Mouse (Mus musculus): ENCODE data around the gene Olfr2. TPM values are rescaled to one million over a fixed set of nuclear protein-coding genes. Genes with fewer than 3 reads are reported as not detected.

Olfr2 gene
- polyA plus RNA-seq (2014; fragmentation: Illumina TruSeq; extraction: RNeasy Lipid Tissue Mini Kit (QIAGEN cat#74804); ENCODE audit: low read depth, low replicate concordance), result not detected

GRCm38 (mm10) chr7:107005972-107006371 lies at the start of gene Olfr2:
Gene Olfr2, minus strand, starts transcription at chr7:107006072.

GRCm38 (mm10) chr7:107030874-107031273 lies 25.0 kb upstream of the Olfr2 start, which contains the start of gene Olfr713:
Gene Olfr713, plus strand, starts transcription at chr7:107031174.

GRCm38 (mm10) chr7:106975353-106975752 lies 30.5 kb downstream of the Olfr2 start, which contains the start of gene Olfr711:
Gene Olfr711, minus strand, starts transcription at chr7:106975453.

GRCm38 (mm10) chr7:106963837-106964236 lies 42.0 kb downstream of the Olfr2 start, which contains the start of gene Olfr6:
Gene Olfr6, minus strand, starts transcription at chr7:106963937.

GRCm38 (mm10) chr7:106948212-106948611 lies 57.7 kb downstream of the Olfr2 start, which contains the start of gene Olfr710:
Gene Olfr710, minus strand, starts transcription at chr7:106948312.

Other genes with a start within 250 kb of the Olfr2 start
- gene Olfr699, start 212.9 kb downstream of the Olfr2 start, polyA plus RNA-seq (2014; fragmentation: Illumina TruSeq; extraction: RNeasy Lipid Tissue Mini Kit (QIAGEN cat#74804); ENCODE audit: low read depth, low replicate concordance), result not detected
- gene Olfr700, start 197.2 kb downstream of the Olfr2 start, polyA plus RNA-seq (2014; fragmentation: Illumina TruSeq; extraction: RNeasy Lipid Tissue Mini Kit (QIAGEN cat#74804); ENCODE audit: low read depth, low replicate concordance), result not detected
- gene Olfr701, start 191.9 kb downstream of the Olfr2 start, polyA plus RNA-seq (2014; fragmentation: Illumina TruSeq; extraction: RNeasy Lipid Tissue Mini Kit (QIAGEN cat#74804); ENCODE audit: low read depth, low replicate concordance), result not detected
- gene Olfr702, start 172.2 kb downstream of the Olfr2 start, polyA plus RNA-seq (2014; fragmentation: Illumina TruSeq; extraction: RNeasy Lipid Tissue Mini Kit (QIAGEN cat#74804); ENCODE audit: low read depth, low replicate concordance), result not detected
- not detected for gene Olfr703, start 162.7 kb downstream of the Olfr2 start, polyA plus RNA-seq (2014; fragmentation: Illumina TruSeq; extraction: RNeasy Lipid Tissue Mini Kit (QIAGEN cat#74804); ENCODE audit: low read depth, low replicate concordance)
- gene Olfr704, start 142.9 kb downstream of the Olfr2 start, polyA plus RNA-seq (2014; fragmentation: Illumina TruSeq; extraction: RNeasy Lipid Tissue Mini Kit (QIAGEN cat#74804); ENCODE audit: low read depth, low replicate concordance), result not detected
- gene Olfr705, start 129.2 kb downstream of the Olfr2 start, polyA plus RNA-seq (2014; fragmentation: Illumina TruSeq; extraction: RNeasy Lipid Tissue Mini Kit (QIAGEN cat#74804); ENCODE audit: low read depth, low replicate concordance), result not detected
- gene Olfr706, start 117.9 kb downstream of the Olfr2 start, polyA plus RNA-seq (2014; fragmentation: Illumina TruSeq; extraction: RNeasy Lipid Tissue Mini Kit (QIAGEN cat#74804); ENCODE audit: low read depth, low replicate concordance), result not detected
- gene Olfr707, start 104.8 kb downstream of the Olfr2 start, polyA plus RNA-seq (2014; fragmentation: Illumina TruSeq; extraction: RNeasy Lipid Tissue Mini Kit (QIAGEN cat#74804); ENCODE audit: low read depth, low replicate concordance), result not detected
- not detected for gene Olfr1532-ps1, start 98.1 kb downstream of the Olfr2 start, polyA plus RNA-seq (2014; fragmentation: Illumina TruSeq; extraction: RNeasy Lipid Tissue Mini Kit (QIAGEN cat#74804); ENCODE audit: low read depth, low replicate concordance)
- not detected for gene Olfr709-ps1, start 73.9 kb downstream of the Olfr2 start, polyA plus RNA-seq (2014; fragmentation: Illumina TruSeq; extraction: RNeasy Lipid Tissue Mini Kit (QIAGEN cat#74804); ENCODE audit: low read depth, low replicate concordance)
- gene Olfr710, start 57.8 kb downstream of the Olfr2 start, polyA plus RNA-seq (2014; fragmentation: Illumina TruSeq; extraction: RNeasy Lipid Tissue Mini Kit (QIAGEN cat#74804); ENCODE audit: low read depth, low replicate concordance), result not detected
- not detected for gene Olfr6, start 42.1 kb downstream of the Olfr2 start, polyA plus RNA-seq (2014; fragmentation: Illumina TruSeq; extraction: RNeasy Lipid Tissue Mini Kit (QIAGEN cat#74804); ENCODE audit: low read depth, low replicate concordance)
- gene Olfr711, start 30.6 kb downstream of the Olfr2 start, polyA plus RNA-seq (2014; fragmentation: Illumina TruSeq; extraction: RNeasy Lipid Tissue Mini Kit (QIAGEN cat#74804); ENCODE audit: low read depth, low replicate concordance), result not detected
- not detected for gene Olfr713, start 25.1 kb upstream of the Olfr2 start, polyA plus RNA-seq (2014; fragmentation: Illumina TruSeq; extraction: RNeasy Lipid Tissue Mini Kit (QIAGEN cat#74804); ENCODE audit: low read depth, low replicate concordance)
- not detected for gene Olfr714, start 64.9 kb upstream of the Olfr2 start, polyA plus RNA-seq (2014; fragmentation: Illumina TruSeq; extraction: RNeasy Lipid Tissue Mini Kit (QIAGEN cat#74804); ENCODE audit: low read depth, low replicate concordance)
- gene Olfr17, start 87.1 kb upstream of the Olfr2 start, polyA plus RNA-seq (2014; fragmentation: Illumina TruSeq; extraction: RNeasy Lipid Tissue Mini Kit (QIAGEN cat#74804); ENCODE audit: low read depth, low replicate concordance), result not detected
- not detected for gene Olfr715b, start 104.3 kb upstream of the Olfr2 start, polyA plus RNA-seq (2014; fragmentation: Illumina TruSeq; extraction: RNeasy Lipid Tissue Mini Kit (QIAGEN cat#74804); ENCODE audit: low read depth, low replicate concordance)
- not detected for gene Olfr715, start 125.0 kb upstream of the Olfr2 start, polyA plus RNA-seq (2014; fragmentation: Illumina TruSeq; extraction: RNeasy Lipid Tissue Mini Kit (QIAGEN cat#74804); ENCODE audit: low read depth, low replicate concordance)
- not detected for gene Olfr716, start 132.3 kb upstream of the Olfr2 start, polyA plus RNA-seq (2014; fragmentation: Illumina TruSeq; extraction: RNeasy Lipid Tissue Mini Kit (QIAGEN cat#74804); ENCODE audit: low read depth, low replicate concordance)
- gene Nlrp14, start 160.9 kb upstream of the Olfr2 start, polyA plus RNA-seq (2014; fragmentation: Illumina TruSeq; extraction: RNeasy Lipid Tissue Mini Kit (QIAGEN cat#74804); ENCODE audit: low read depth, low replicate concordance), result not detected
- not detected for gene Rbmxl2, start 203.4 kb upstream of the Olfr2 start, polyA plus RNA-seq (2014; fragmentation: Illumina TruSeq; extraction: RNeasy Lipid Tissue Mini Kit (QIAGEN cat#74804); ENCODE audit: low read depth, low replicate concordance)